Mouse (Mus musculus) heart, embryonic 16.5 days (tissue): ENCODE measurements at regions not wholly inside any gene's neighbourhood (a gene's known extent, or its start where the extent isn't known, plus 50 kb on each side); places are given as distances from the start of the nearest gene placed in this dataset.

Experiments used
- ATAC-seq: fragments of 200-750 bp; cut with Nextera tagmentation; replicated peaks from 2 replicates; pipeline ENCODE4 v1.8.0; 2017; ENCODE audit warnings: moderate number of reproducible peaks; ENCODE audit not compliant: insufficient read depth, low FRiP score; ENCODE audit errors: extremely low read depth
- H3K27ac ChIP-seq: fragments of 300-500 bp; sonication (generic); 2 replicates; pipeline ENCODE4 v1.5.1; 2014; ENCODE audit warnings: mild to moderate bottlenecking, low read length, control low read depth, moderate library complexity
- H3K27me3 ChIP-seq: fragments of 300-500 bp; sonication (generic); 2 replicates; pipeline ENCODE4 v1.6.1; 2014; ENCODE audit warnings: low read length, mixed read lengths; ENCODE audit not compliant: control insufficient read depth, insufficient read depth
- H3K36me3 ChIP-seq: fragments of 300-500 bp; sonication (generic); 2 replicates; pipeline ENCODE4 v1.6.1; 2014; ENCODE audit not compliant: control insufficient read depth, insufficient read depth
- H3K4me1 ChIP-seq: fragments of 300-500 bp; sonication (generic); 2 replicates; pipeline ENCODE4 v1.6.1; 2014; ENCODE audit warnings: low read length, mixed read lengths; ENCODE audit not compliant: control insufficient read depth, insufficient read depth
- H3K4me2 ChIP-seq: fragments of 300-500 bp; sonication (generic); 2 replicates; pipeline ENCODE4 v1.6.1; 2014; ENCODE audit warnings: low read depth, mild to moderate bottlenecking, control low read depth, low read length
- H3K4me3 ChIP-seq: fragments of 300-500 bp; sonication (generic); 2 replicates; pipeline ENCODE4 v1.5.1; 2014; ENCODE audit warnings: mild to moderate bottlenecking, control low read depth, low read length
- H3K9ac ChIP-seq: fragments of 300-500 bp; sonication (generic); 2 replicates; pipeline ENCODE4 v1.6.1; 2014; ENCODE audit warnings: low read length, control low read depth
- H3K9me3 ChIP-seq: fragments of 300-500 bp; sonication (generic); replicated peaks from 2 replicates; pipeline ENCODE4 v1.6.1; 2016; ENCODE audit warnings: low read length; ENCODE audit not compliant: control insufficient read depth
- WGBS: fragments of 180-500 bp; shearing (Covaris S2); extraction: QIAGEN DNeasy Blood & Tissue Kit; methylation state at CpG from one replicate; pipeline ENCODE4 v1.1.7; 2014; 5-methylcytosine and 5-hydroxymethylcytosine counted together

DNA sequence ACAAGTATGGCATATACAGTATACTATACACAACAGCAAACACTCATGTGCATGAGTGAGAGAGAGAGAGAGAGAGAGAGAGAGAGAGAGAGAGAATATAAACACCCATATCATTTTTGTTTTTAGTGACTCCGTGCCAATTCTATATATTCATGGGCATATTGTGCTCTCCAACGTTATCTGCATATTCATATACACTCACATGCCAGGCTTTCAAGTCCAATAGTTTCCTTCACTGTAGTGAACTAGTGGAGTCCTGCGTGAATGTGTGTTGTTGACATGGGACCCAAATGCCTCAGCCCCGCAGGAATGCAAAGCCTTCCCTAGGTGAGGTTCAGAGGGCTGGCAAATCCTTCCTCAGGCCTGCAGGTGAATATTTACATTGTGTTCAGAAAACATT is 53.4 kb upstream of the Nab1 start:
- H3K4me1 ChIP-seq, result no peaks in the 10 kb centered on the region
- no peaks in the 10 kb centered on the region for H3K27me3 ChIP-seq
- 63% methylated on average over 4 of the region's 4 CpGs for WGBS
- ATAC-seq, result no peak
- no peaks in the 10 kb centered on the region for H3K9me3 ChIP-seq
- H3K4me3 ChIP-seq, result no peak overlapping the region
- H3K4me2 ChIP-seq, result no peak overlapping the region
- no peak overlapping the region for H3K9ac ChIP-seq
- H3K36me3 ChIP-seq, result no peaks in the 10 kb centered on the region
- no peak overlapping the region for H3K27ac ChIP-seq

GRCm38 (mm10) chr1:52565812-52566211 is 64.7 kb upstream of the Nemp2 start:
- Histone ChIP-seq H3K27ac (no peak overlapping the region), H3K4me2 (no peak overlapping the region), H3K36me3 (no peaks in the 10 kb centered on the region), H3K9me3 (no peaks in the 10 kb centered on the region; the same call in 1 of the 2 replicates), H3K4me1 (peaks cover 4% of the 10 kb centered on the region), H3K9ac (peak overlapping the region; percentile 29; the same call in 1 of the 2 replicates), H3K27me3 (no peaks in the 10 kb centered on the region), H3K4me3 (no peak overlapping the region)
- WGBS, result 6% methylated on average over 6 of the region's 6 CpGs
- no peak for ATAC-seq

- ATAC-seq, result no peak
- Histone ChIP-seq H3K4me2 (no peak overlapping the region), H3K27me3 (no peaks in the 10 kb centered on the region), H3K4me3 (no peak overlapping the region), H3K9ac (no peak overlapping the region), H3K9me3 (no peaks in the 10 kb centered on the region; the same call in 1 of the 2 replicates), H3K4me1 (no peaks in the 10 kb centered on the region), H3K27ac (no peak overlapping the region), H3K36me3 (no peaks in the 10 kb centered on the region)
- WGBS, result 75% methylated on average over 5 of the region's 5 CpGs
These were observed 58.8 kb upstream of the Nemp2 start for GRCm38 (mm10) chr1:52571674-52572073.

GRCm38 (mm10) chr1:52578298-52579056 is 52.0 kb upstream of the Nemp2 start:
- Histone ChIP-seq H3K27ac (peak overlapping the region; percentile 61), H3K4me1 (peaks cover 17% of the 10 kb centered on the region), H3K4me2 (peak overlapping the region; percentile 10; the same call in 1 of the 2 replicates), H3K27me3 (no peaks in the 10 kb centered on the region), H3K36me3 (no peaks in the 10 kb centered on the region), H3K9me3 (no peaks in the 10 kb centered on the region), H3K9ac (no peak overlapping the region), H3K4me3 (no peak overlapping the region)
- ATAC-seq, result peak; percentile 85
- 14% methylated on average over 5 of the region's 5 CpGs for WGBS

DNA sequence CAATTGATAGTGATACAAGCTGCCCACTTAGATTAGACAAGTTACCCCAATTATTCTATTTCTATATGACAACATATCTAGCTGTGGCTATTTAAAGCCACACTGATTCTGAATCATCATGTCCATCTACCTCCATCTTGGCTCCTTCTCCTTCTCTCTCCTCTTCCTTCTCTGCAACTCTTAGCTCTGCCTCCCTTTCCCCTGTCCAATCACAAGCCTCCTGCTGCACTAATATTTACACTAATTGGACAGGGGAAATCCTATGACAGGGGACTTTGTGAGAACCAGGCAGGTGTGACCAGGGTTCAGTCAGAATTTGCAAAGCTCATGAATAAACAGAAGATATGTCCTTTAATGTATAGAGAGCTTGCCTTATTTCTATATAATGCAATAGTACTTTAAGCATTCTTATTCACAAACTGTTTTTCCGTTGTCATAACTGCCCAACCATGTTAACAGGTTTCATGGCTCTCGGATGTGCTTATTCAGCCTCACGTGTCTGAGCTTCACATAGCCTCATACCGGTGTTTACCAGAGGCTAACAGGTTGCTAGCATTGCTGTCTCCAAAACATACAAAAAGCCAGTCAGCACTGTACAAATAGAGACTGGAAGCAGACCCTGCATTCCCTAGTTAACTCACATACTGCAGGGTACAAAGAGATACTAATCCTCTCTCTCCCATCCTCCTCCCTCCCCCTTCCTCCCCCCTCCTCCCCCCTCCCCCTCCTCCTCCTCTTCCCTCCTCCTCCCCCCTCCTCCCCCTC is 50.2 kb upstream of the Nemp2 start:
- Histone ChIP-seq H3K9me3 (no peaks in the 10 kb centered on the region), H3K27me3 (no peaks in the 10 kb centered on the region), H3K4me3 (no peak overlapping the region), H3K36me3 (no peaks in the 10 kb centered on the region), H3K27ac (no peak overlapping the region), H3K9ac (no peak overlapping the region), H3K4me2 (no peak overlapping the region), H3K4me1 (peaks cover 17% of the 10 kb centered on the region)
- 76% methylated on average over 4 of the region's 4 CpGs for WGBS
- no peak for ATAC-seq
